Mouse (Mus musculus) Muller cell, postnatal 12 days (primary cell): Measurements from ENCODE around the gene Erlec1.

Source experiments
- DNase-seq: peaks from one replicate; pipeline ENCODE4 v3.0.0-alpha.2; 2015; ENCODE audit errors: inconsistent ontology term

Erlec1 gene

DNA sequence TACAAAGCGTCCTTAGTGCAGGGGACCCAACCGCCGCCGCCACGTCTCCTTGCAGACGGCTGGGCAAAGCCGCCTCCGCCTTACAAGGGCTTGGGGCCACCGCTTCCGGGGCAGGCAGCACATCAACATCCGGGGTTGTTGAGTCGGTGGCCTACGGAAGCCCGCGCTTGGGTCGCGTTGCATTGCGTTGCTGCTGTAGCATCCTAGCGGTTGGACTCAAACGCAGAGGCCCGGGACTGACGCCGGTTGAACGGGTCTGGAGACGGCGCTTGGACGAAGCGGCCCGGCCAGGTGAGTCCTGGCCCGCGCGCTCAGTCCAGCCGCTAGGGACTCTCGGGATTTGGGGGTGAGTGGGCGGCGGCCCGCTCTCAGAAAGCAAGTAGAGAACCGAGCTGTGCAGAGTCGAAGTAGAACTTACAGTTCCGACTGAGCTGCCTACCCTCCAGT lies at the start of gene Erlec1:
Gene Erlec1, minus strand, starts transcription at position 57 of the 447 bp plus-strand sequence.
- peak; percentile 91 for DNase-seq

DNA sequence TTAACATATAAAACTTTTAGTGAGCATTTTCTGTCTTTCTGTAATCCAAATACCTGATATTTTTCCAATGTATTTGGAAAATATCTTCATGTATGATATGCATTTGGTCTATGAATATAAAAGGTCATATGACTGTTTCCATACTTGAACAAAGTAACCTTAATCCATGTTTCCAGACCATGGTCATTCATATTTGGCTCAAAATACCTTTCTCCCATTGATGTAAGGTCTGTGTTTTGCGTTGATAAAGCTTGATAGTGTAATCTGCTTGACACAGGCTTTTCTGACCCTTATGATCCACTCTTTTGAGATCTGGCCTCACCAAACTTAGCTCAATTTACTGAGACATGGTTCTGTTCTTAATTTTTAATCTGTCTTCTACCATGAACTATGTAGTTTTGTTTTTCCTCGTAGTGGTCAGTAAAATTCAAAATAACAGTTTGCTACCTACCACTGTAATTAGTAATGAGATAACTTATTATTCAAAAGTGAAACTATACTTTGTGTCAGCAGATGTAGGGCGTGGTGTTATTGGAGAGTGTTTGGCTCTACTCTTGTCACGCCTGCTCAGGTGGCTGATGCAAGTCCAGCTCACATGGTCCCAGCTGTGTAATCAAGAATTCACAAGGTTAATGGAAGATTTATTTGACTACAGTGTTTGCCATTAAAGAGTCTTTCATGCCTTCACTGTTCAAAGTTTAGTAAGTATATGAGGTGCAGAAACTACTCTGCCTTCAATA lies 47.2 kb upstream of the Erlec1 start:
- DNase-seq = no peak

DNA sequence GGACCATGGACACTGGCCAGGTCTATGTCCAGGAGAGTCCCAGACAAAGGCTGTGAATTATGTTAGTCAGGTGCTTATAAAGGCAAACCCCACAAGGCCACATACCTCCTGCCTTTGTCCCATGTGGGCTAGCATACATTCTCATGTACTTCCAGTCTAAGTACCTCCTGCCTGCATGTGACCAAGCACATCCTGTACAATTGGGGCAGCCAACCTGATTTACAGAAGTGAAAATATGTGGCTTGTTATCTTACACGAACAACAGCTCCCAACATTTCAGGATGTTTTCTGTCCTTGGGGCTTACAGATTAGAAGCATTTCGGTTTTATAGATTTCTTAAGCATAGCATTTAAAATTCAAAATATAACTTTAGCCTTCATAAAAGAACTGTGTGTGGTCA lies 45.9 kb upstream of the Erlec1 start:
- DNase-seq = no peak

DNA sequence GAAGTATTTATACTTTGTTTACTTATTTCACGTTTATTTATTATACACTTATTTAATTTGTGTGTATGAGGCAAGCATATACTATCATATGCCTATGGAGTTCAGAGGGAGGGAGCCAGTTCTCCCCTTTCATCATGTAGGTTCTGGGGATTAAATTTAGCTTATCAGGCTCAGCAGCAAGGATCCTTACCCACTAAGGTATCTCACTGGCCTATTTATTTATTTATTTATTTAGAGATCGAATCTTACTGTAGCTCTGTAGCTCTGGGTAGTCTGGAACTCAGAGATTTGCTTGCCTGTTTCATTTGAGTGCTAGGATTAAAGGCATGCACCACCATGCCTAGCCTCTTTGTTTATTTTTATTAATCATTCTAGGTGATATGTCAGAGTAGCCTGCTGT lies 44.6 kb upstream of the Erlec1 start:
- DNase-seq = no peak

DNA sequence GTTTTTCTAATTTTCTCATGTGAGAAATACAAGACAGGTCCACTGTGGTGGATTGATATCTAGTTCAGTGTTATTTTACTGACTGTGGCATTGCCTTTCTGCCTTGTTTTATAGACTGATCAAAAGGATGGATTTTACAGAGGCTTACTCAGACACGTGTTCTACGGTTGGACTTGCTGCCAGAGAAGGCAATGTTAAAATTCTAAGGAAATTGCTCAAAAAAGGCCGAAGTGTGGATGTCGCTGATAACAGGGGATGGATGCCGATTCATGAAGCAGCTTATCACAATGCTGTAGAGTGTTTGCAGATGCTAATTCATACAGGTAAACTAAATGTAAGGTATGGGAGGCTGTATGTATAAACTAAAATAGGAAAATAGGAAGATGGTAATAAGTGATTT lies 44.1 kb upstream of the Erlec1 start:
- no peak for DNase-seq

DNA sequence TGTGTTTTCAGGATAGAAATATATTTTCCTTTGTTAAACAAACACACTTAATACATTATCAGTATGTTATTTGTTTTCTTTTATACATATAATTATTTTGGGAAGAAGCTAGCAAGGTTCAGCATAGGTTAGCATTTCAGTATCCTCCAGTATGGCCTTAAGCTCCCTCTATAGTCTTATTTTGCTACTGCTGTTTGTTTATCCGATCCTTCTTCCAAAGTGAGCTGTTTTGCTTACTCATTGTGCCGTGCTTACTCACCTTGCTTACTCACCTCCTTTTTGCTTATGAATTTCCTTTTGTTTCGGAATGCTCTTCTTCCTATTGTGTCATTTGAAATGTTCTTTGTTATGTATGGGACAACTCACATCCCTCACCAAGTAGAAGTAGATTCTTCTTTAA lies 42.5 kb upstream of the Erlec1 start:
- DNase-seq = no peak

DNA sequence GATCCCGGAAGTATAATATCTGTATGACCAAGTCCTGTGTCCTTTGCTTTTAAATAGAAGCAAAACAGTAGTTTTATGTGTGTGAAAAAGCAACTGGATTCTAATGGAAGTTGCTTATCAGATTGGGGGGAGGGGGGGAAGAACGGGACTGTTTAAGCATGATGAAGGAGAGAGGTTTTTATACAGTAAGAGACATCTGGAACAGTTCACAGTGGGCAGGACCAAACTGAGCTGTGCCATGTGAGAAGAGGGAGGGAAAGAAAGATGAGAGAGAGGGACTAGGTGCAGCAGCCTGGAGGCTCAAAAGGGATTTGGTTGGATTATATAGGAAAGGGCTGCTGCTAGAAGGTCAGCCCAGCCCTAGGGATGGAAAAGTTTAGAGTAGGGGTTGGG lies 32.5 kb upstream of the Erlec1 start:
- no peak for DNase-seq

DNA sequence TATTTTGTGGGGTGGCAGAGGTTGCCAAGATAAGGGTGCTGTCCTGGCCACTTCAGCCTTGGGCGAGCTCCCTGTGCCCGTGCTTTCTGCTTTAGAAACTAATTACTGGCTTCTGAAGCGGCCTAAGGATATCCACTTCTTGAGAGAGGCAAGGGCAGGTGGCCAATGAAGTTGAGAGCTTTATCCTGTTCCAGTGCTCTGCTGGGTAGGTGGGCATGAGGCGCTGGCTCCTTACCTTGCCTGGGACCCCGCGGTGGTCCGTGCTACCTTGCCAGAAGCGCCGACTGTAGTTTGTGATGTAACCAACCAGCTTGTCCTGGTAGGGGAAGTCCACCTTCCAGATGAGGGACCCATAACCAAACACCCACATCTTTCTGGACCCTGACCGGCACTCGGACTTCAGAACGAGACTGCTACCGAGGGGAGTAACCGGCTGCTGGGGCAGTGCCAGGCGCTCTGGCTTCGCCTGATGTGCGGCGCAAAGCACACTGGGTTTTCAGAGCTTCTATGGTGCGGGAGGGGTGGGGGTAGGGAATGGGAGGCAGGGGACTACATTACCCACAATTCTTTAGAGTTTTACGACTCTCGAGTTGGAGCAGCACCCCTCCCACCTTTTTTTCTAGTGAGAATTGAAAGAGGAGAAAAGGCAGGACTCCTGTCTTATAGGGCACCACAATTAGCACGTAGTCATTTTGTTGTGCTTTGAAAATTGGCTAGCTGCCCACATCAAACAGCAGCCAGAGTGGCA lies 31.9 kb upstream of the Erlec1 start, which contains the start of gene Chac2:
Gene Chac2, minus strand, starts transcription at position 474 of the 748 bp plus-strand sequence.
- DNase-seq = peak; percentile 96

DNA sequence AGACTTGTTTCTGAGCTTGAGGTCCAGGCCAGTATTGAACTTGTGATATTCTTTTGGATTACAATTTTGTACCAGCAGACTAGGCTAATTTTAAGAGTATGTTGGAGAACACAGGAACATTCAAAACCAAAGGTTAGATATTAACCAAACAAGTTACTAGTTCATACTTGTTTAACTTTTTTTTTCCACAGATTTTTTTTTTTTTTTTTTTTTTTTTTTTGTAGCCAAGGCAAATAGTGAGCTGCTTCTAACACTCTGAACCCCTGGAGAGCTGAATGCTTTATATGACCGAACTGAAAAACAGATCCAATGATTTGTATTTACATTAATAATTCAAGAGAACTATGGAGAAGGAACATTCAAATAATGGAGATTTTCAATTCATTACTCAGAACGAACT lies 31.1 kb upstream of the Erlec1 start:
- no peak for DNase-seq

DNA sequence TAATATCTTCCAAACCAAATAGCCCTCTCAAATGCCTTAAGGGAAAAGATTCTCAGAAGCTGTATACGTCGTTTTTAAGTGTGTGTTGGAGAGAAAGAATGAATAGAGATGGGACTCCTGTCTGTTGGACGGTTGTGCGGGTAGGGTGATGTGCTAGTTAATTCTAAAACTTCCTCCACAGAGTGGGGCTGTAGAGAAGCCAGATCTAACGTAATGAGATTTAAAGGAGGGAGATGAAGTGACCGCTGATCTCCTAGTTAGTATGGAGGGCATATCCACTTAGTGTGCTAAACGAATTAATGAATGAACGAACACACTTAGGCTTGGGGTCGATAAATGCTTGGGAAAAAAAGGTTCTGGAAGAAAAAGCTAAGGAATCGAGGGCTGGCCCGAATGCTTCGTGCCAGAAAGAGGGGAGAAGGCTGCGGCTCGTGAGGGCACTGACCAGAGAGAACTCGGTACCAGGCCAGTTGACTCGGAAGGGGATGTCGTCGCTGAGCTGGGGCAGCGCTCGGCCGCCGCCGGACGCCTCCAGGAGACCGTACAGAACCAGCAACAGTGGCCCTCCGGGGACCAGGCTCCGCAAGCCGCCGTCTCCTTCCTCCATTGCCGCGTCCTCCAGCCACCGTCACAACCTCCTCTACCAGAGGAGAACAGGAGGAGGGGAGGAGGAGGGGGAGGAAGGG lies 523 bp downstream of the Erlec1 start:
- peak; percentile 65 for DNase-seq

DNA sequence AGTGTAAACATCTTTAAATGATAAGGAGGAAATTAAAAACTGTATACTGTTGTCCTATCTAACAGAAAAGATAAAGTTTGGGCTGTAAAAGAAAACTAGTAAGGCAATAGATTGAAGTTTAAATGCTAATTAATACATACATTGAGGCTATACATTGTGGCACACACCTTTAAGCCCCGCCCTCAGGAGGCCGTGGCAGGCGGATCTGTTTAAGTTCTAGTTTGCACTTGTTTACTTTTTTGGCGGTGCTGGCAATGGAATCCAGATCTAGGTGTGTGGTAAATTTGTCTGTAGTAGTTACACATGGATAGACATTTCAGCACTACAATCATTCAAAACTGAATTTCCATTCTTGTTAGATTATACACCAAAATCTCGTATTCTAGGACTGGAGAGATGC lies 1.3 kb downstream of the Erlec1 start:
- DNase-seq = no peak

DNA sequence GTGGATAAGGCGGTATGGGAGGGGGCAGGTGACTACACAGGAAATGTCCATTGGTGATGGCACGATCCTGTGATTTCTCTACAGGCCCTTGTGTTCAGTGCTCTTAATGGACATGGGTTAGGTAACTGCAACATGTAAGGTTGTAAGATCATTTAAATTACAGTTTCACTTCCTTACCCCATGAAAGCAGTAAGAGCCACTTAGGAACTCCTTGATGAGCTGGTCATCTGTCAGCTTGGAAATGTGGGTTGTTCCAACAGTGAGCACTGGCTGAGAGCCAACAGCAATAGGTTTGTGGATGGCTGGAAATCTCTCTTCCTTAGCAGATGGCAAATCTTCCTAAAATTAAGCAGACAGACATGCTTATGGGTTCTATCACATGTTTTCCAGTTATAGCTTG lies 10.6 kb downstream of the Erlec1 start:
- DNase-seq = no peak

DNA sequence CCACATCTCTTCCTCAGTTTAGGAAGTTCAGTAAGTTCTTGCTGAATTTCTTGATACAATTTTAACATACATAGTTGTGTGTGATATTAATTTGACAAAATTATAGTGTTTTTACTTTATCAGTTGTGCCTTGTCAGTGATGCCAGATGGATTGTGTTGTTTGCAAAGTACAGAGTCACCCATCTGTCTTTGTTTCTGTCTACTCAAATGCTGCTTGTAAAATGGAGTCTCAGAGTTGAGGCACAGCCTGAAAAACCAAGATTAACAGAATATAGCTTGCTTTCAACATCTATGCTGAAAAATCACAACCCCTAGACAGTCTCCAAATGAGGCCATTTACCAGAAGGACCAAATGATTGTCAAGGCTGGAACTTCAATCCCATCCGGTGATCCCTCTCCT lies 25.6 kb downstream of the Erlec1 start:
- no peak for DNase-seq

DNA sequence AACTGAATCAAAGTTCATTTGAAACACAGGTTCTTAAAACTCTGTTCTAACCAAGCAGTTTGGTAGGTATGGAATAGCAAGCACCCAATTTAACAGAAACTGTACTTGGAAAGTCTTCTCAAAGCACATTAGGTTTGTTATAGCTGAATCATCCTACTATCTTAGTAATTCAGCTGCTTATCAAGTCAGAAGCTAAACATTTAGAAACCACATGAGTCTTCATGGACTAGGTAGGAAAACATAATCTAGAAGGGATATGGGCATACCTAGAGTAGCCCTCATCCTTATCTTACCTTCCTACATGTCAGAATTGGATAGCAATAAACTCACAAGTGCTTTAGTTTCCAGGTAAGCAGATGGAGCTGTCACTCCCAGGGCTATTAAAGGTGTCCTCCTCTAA lies 26.1 kb downstream of the Erlec1 start:
- DNase-seq = no peak

DNA sequence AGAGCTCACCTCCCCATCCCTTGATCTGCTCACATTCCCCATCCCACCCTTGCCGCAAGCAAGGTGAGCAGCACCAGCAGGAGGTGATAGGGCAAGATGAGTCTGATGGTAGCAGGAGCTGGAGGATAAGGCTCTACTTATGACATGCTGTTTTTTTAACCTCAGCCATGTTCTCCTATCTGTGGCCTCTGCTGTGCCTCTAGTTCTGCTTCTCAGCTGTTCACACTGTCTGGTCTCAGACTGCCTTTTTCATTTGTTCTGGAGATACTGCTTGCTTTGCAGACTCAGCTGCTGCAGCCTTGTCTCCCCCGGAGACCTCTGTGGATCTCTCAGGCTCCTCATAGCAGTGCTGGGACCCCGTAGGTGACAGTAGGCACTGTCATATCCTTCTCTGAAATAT lies 30.9 kb downstream of the Erlec1 start:
- no peak for DNase-seq

DNA sequence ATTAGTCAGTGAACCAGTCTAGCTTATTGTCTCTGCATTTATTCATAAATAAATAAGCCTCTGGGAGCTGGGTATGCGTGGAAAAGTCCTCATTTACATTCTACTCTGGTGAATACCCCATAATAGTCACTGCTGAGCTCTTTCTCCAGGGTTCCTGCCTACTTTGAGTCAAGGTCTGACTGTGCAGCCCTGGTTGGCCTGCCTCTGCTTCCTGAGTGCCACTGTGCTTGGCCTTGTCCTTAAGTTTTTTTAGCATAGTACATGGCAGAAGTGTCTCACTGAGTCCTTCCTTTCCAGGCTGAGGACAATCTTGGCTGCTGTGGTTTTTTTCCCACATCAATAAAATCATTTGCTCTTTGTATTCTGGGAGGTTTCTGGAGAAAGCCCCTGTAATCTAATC lies 33.5 kb downstream of the Erlec1 start:
- no peak for DNase-seq

DNA sequence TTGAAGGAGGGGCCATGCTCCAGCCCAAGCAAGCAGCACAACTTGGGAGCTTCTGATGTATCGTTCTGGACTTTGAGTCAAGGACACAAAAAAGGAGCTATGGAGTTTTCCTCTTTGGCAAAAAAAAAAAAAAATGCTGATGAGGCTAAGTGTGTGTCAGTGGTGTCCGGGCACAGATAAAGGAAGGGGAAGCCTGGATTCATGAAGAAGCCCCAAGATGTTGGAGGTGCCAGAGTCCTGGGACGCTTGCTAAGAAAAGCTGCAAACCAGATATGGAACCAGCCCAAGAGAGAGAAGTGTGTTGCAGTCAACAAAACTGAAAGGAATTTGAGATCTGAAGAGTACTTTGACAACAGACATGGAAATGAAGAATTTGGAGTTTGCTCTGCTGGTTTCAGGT lies 41.8 kb downstream of the Erlec1 start:
- DNase-seq = no peak

DNA sequence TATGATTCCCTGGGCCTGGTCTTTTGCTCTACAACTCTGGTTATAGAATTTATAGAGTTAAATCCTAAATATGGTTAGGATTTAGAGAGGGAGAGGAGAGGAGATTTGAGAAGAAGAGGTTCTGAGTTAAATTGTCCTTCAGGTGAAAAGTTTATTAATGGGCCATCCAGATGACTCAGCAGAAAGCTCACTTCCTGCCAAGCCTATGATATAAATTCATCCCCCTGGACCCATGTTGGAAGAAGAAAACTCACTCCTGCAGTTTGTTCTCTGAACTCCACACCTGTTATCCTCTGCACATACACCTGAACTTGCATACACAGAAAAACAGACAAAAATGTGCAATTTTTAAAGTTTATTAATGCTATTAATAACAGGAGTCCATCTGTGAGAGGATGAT lies 54.8 kb downstream of the Erlec1 start:
- DNase-seq = no peak

DNA sequence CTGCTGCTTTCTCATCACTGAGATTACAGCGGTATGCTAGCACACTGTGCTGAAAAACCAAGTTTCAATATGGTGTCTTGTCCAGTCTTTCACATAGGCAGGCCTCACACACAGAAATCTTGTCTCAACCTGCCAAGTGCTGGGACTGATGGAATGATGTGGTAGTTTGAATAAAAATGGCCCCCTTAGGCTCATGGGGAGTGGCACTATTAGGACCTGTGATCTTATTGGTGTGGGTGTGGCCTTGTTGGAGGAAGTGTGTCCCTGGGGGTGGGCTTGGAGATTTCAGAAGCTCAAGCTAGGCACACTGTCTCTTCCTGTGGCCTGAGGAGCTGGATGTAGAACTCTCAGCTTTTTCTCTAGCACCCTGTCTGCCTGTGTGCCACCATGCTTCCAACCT lies 57.9 kb downstream of the Erlec1 start:
- no peak for DNase-seq

DNA sequence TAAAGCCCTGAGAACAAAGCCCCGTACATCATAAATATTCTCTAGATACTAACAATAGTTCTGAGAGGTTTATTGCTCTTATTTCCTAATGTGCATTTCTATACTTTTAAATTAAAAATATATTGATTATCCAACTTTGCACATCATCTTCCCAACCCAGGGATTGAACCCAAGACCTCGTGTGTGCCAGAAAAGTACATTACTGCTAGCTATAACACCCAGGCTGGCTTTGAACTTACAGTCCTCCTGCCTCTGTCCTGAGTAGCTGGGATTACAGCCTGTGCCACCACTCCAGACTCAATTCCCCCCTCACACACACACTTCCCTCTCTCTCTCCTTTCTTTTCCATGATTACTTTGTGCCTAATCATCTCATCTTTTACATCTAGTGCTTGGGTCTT lies 66.0 kb downstream of the Erlec1 start:
- no peak for DNase-seq

DNA sequence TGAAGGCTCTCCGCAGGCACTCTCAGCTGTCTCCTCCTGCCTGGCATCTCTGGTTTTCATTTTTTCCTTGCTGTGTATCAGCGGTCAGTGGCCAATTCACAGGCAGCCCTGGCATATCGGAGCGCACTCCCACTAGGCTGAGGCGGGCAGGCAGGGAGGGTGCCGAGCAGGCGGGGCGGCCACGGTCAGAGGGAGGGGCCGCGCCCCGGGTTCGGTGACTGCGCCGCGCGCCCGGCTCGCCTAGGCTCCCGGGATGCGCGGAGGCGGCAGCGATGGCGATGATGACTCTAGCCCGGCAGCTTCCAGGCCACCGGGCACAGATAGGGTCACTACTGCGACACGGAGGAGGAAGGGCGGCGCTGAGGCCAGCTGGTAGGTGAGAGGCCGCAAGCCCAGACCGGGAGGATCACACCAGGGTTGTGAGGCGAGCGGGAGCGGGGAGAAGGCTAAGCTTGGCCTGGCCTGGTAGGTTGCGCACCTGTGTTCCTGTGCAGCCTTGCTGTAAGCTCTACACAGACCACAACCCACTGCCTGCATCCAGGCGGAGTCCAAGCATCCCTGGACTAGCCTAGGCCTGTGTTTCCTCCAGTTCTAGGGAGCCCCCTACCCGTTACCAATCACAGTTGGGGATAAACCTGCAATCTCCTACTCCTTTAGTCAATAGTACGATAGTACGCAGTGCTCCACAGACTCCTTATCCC lies 68.8 kb downstream of the Erlec1 start, which contains the start of the genes Gpr75 and Asb3:
Gene Gpr75, plus strand, starts transcription at position 188 of the 701 bp plus-strand sequence.
Gene Asb3, plus strand, starts transcription at position 246 of the 701 bp plus-strand sequence.
- DNase-seq = peak; percentile 86
